Mouse (Mus musculus) cerebellum, adult 9-10 months (tissue): ENCODE results near the gene Bax.

Experiments
- DNase-seq: peaks from one replicate; pipeline ENCODE4 v3.0.0; 2022

Gene Bax

GRCm38 (mm10) chr7:45454971-45455370 lies 11.7 kb downstream of the Bax start:
- no peak for DNase-seq

GRCm38 (mm10) chr7:45451344-45451982 lies 15.2 kb downstream of the Bax start:
- peak; percentile 88 for DNase-seq

GRCm38 (mm10) chr7:45449974-45450373 lies 16.7 kb downstream of the Bax start:
- DNase-seq = no peak

GRCm38 (mm10) chr7:45447325-45447990 lies 19.2 kb downstream of the Bax start:
- DNase-seq = no peak

- no peak for DNase-seq
These were observed 20.1 kb downstream of the Bax start for GRCm38 (mm10) chr7:45446589-45446988.

GRCm38 (mm10) chr7:45443526-45444420 lies 22.9 kb downstream of the Bax start:
- no peak for DNase-seq

- DNase-seq = peak; percentile 56
These were observed 29.0 kb downstream of the Bax start, which contains the start of gene Ruvbl2 for GRCm38 (mm10) chr7:45437521-45438276. Ruvbl2 (minus strand) TSS chr7:45438096.

- DNase-seq = peak; percentile 39
These were observed 29.7 kb downstream of the Bax start for GRCm38 (mm10) chr7:45437046-45437445.

GRCm38 (mm10) chr7:45436444-45436843 lies 30.3 kb downstream of the Bax start:
- peak; percentile 51 for DNase-seq

- no peak for DNase-seq
These were observed 31.7 kb downstream of the Bax start for GRCm38 (mm10) chr7:45435038-45435437.

GRCm38 (mm10) chr7:45434203-45435015 lies 32.3 kb downstream of the Bax start, which contains the start of gene Gys1:
Gys1 (plus strand) TSS chr7:45434844.
- DNase-seq = peak; percentile 100

- DNase-seq = no peak
These were observed 32.9 kb downstream of the Bax start for GRCm38 (mm10) chr7:45433835-45434202.

GRCm38 (mm10) chr7:45426556-45426955 lies 40.1 kb downstream of the Bax start:
- DNase-seq = no peak

- DNase-seq = no peak
These were observed 45.5 kb downstream of the Bax start for GRCm38 (mm10) chr7:45421194-45421593.

GRCm38 (mm10) chr7:45420615-45420919 lies 46.1 kb downstream of the Bax start, which contains the start of gene Lhb:
Lhb (plus strand) TSS chr7:45420820.
- DNase-seq = no peak

- no peak for DNase-seq
These were observed 46.7 kb downstream of the Bax start for GRCm38 (mm10) chr7:45419859-45420614.

GRCm38 (mm10) chr7:45417962-45418492 lies 48.7 kb downstream of the Bax start:
- no peak for DNase-seq

- DNase-seq = no peak
These were observed 51.1 kb downstream of the Bax start for GRCm38 (mm10) chr7:45415636-45416035.

- DNase-seq = no peak
These were observed 51.9 kb downstream of the Bax start for GRCm38 (mm10) chr7:45414740-45415224.

- DNase-seq = no peak
These were observed 52.6 kb downstream of the Bax start for GRCm38 (mm10) chr7:45413864-45414739.
